Mouse (Mus musculus): Measurements from ENCODE around the gene Insl3. TPM values are rescaled to one million over a fixed set of nuclear protein-coding genes. Genes with fewer than 3 reads are reported as not detected.
"Not testable (repeated sequence)": the region's sequence is repeated elsewhere in the genome, so short reads cannot be mapped to it uniquely, and the experiment has no call there.

Insl3 gene
- total RNA-seq, 2 experiments from 2014 or later, result 0.49 to 2.7 TPM

GRCm38 (mm10) chr8:71709800-71710446 lies 20.9 kb downstream of the Insl3 start:
- no peak for DNase-seq

DNA sequence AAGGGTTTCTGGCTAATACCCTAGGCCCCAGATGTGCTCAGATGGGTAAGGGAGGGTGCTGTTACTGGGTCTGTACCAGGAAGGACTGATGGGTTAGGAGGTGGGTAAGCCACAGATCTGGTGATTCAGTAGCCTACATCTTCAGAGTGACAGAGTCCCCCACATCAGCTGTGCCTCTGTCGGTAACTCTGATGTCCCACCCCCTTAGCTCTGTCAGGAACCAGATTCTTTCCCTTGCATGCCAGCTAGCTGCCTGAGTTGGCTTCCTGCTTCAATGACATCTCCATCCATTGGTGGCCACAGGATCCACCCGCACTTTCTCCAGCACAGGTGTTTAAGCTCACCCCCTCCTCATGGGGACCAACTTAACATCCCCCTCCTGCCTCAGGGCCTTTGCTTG lies 22.6 kb downstream of the Insl3 start:
- no peak for DNase-seq

- no peak for DNase-seq
Measured at GRCm38 (mm10) chr8:71715531-71715930, 26.5 kb downstream of the Insl3 start.

DNA sequence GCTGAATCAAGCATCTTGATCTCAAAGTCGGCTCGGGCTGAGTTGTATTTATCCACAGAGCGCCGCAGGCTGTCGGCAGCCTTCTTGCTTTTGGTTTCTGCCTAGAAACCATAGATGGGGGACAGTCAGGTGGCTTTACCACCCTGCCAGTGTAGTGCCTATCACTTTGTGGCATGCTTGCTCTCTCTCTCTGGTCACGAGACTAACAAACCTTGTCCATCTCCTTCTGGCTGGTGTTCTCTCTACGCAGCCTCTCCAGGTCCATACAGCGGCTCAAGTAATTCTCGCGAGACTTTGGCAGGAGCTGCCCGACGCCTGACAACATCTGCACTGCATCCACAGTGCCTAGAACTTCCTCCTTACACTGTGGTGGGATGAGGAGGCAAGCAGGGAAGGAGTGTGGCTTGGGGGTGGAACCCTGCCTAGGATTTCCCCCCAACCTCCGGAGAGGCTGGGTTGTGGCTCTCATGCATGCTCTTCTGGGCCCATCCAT lies 27.6 kb downstream of the Insl3 start:
- DNase-seq, result no peak

DNA sequence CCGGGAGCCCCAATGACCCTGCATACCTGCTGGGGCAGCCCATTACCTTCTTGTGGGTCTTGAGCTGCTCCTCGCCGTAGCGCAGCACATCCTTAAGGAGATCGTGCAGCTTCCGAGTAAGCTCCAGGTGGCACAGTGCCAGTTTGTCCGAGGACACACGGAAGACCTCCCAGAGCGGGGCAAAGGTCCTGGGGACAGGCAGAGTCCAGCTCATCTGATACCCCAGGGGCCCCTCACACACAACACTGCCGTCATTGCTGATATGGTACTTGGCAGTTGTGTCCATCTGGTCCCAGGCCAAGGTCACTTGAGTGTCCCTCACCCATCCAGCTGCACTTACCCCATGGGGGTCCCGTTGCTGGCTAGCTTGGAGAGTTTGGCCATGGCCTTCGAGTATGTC lies 28.1 kb downstream of the Insl3 start:
- DNase-seq, result no peak

DNA sequence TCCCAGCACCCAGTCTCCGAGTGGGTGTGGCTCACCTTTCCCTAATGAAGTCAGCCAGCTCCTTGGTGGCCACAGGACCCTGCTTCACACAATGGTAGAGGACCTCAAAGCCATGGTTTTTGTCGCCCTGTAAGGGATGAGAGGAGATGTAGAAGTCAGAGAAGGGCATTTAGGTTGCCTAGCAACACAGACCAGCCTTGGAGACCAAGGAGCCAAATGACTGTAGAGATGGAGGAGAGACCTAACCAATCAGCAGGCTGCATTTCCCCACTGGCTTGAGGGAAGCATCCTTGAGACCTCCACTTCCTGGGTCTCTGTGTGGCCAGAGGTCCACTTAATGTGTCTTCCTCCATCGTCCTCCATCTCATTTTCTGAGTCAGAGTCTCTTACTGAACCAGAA lies 29.2 kb downstream of the Insl3 start:
- no peak for DNase-seq

DNA sequence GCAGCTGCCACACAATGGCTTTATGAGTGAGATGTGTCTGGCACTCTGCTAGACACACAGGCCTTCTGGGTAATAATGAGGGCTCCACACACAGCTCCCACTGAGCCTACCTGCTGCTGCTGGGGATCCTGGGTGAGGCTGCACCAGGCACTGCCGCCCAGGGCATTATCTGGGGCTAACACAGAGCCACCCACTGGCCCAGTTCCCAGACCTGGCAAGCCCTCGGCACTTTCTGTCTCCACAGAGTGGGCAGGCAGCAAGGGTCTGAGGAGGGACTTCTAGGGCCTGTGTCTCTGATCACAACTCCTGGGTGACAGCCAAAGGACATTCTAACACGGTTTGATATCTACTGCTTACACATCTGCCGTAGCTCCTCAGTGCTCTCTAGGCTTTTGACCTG lies 30.2 kb downstream of the Insl3 start:
- no peak for DNase-seq

DNA sequence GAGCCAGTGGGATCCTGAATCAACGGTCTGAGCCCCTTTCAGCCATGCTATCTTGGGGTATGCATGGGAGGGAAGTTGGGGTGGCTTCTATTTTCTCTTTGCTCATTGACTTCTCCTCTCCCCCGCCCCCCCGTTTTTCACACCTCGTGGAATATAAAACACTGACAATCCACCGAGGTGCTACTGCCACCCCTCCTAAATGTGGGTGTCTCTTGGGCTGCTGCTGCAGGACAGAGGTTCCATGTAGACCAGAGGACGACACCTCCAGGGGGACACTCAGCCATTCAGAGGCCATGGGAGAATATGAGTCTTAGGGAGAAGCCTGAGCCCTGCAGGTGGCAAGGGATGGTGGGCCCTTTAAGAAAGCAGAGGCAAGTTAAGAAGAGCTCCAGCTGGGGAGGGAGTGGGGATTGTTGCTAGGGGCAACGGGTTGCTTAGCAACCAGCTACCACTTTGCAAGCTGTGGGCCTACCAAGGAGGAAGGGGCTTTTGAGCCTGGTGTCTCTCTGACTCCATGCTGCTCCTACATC lies 31.0 kb downstream of the Insl3 start:
- DNase-seq, result no peak

DNA sequence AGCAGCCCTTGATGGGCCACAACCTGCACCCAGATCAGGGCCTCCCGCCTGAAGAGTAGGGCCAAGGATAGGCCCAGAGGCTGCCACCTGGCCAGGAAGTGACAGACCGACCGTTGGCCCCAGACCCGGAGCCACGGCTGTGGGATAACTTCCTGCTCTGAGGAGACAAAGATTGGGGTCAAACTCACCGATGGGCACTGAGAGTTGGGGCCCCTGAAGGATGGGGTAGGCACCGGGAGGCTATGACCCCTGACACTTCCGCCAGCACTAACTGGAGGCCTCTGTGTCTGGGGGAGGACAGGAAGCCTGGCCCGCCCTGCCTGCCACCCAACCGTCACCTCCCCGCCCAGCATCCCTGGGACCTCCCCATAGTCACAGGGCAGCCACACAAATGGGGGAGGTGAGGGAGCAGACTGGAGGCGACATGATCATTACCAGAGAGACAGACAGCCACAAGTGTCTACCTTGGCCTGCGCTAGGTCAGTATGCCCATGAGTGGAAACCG lies 34.1 kb downstream of the Insl3 start:
- peak; percentile 38 for DNase-seq

DNA sequence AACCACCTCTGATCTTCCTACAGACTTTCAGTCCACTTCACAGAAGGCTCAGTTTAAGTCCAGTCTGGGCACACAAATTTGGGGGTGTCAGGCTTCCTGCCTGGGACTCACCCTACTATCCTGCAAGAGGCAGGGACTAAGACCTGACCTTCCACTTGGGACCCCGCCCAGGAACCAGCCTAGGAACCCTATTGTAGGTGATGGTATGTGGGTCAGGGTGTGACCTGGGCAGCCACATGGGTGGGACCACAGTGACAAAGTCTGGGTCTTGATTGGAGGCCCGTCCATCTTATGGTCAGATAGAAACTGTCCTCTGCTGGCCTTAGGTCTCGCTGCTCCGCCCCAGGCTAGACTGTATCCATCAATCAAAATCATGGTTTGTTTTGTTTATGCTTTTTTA lies 35.4 kb downstream of the Insl3 start:
- DNase-seq, result no peak

- DNase-seq, result peak; percentile 57
Measured at GRCm38 (mm10) chr8:71725122-71725924, 36.3 kb downstream of the Insl3 start, which contains the start of gene Fcho1. Gene Fcho1, minus strand, starts transcription at chr8:71725716.

DNA sequence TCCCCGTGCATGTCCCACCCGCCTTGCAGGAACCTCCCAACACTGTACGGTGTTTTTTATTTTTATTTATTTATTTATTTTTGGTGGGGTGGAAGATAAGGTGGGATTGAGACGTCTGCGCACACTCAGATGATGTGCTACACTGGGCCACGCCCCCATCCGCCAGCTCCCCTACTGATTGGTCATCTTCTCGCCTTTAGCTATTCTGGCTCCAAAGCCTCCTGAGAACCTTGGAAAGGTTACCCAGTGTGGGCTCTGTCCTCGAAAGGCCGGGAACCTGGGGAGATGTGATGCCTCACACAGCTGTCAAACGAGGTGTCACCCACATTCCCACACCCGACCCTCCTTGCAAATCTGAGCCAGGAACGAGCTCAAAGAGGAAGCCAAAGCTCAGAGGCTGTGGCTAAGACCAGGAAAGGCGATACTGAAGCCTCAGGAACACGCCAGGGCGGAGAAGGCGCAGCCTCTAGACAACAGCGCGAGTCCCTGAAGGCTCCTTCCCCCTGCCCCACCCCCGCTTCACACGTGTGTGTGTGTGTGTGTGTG lies 39.3 kb downstream of the Insl3 start:
- no peak for DNase-seq

- no peak for DNase-seq
Measured at GRCm38 (mm10) chr8:71728826-71729620, 40.0 kb downstream of the Insl3 start.

GRCm38 (mm10) chr8:71731652-71732230 lies 42.7 kb downstream of the Insl3 start:
- DNase-seq, result no peak

DNA sequence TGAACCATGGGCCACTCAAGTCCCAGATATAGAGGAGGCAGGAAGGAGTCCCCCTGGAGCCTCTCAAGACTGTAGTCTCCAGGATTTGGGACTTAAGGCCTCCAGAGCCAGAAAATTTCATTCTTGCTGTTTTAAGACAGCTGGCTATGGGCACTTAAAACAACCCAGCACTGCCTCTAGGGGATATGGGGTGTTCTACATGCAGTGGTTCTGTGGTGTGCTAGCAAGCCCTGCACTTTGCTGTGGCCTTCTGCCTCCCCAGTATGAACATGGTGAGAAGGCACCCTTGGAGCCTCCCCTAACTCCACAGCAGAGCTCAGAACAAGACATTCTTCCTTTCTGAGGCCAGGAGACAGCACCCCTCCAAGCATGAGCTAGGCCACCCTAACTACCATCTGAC lies 49.3 kb downstream of the Insl3 start:
- not testable (repeated sequence) for DNase-seq

Other genes with a start within 250 kb of the Insl3 start
- gene Abhd8, start 225.6 kb upstream of the Insl3 start, total RNA-seq (2021), result 10 to 100 TPM; 27.6 to 28.9 TPM
- gene Mrpl34, start 224.3 kb upstream of the Insl3 start, total RNA-seq (2021), result 10 to 100 TPM; 62.6 to 75.2 TPM
- 10 to 100 TPM; 23.9 to 24.9 TPM for gene Dda1, start 220.0 kb upstream of the Insl3 start, total RNA-seq (2021)
- gene Ano8, start 203.3 kb upstream of the Insl3 start, total RNA-seq (2021), result 10 to 100 TPM; 17.1 to 18.4 TPM
- 10 to 100 TPM in 1 of 2 experiments, 1 to 10 TPM in 1; 9.6 to 11.5 TPM for gene Gtpbp3, start 201.1 kb upstream of the Insl3 start, total RNA-seq (2021)
- 10 to 100 TPM in 1 of 2 experiments, 1 to 10 TPM in 1; 8.4 to 22.5 TPM for gene Plvap, start 177.5 kb upstream of the Insl3 start, total RNA-seq (2021)
- gene Ccdc194, start 163.5 kb upstream of the Insl3 start, total RNA-seq (2021), result not detected
- gene Bst2, start 151.8 kb upstream of the Insl3 start, total RNA-seq (2021), result 1 to 10 TPM; 7.6 to 8.9 TPM
- 10 to 100 TPM; 23.0 to 23.6 TPM for gene Mvb12a, start 146.3 kb upstream of the Insl3 start, total RNA-seq (2021)
- gene Tmem221, start 130.3 kb upstream of the Insl3 start, total RNA-seq (2021), result not detected
- under 1 TPM in 1 of 2 experiments, not detected in 1; 0.24 TPM for gene Nxnl1, start 122.6 kb upstream of the Insl3 start, total RNA-seq (2021)
- gene Slc27a1, start 120.3 kb upstream of the Insl3 start, total RNA-seq (2021), result 10 to 100 TPM; 62.6 to 62.9 TPM
- 10 to 100 TPM; 26.3 to 26.9 TPM for gene Pgls, start 97.0 kb upstream of the Insl3 start, total RNA-seq (2021)
- under 1 TPM; 0.29 to 0.38 TPM for gene Fam129c, start 91.6 kb upstream of the Insl3 start, total RNA-seq (2021)
- gene Colgalt1, start 78.2 kb upstream of the Insl3 start, total RNA-seq (2021), result 10 to 100 TPM; 35.3 to 36.0 TPM
- under 1 TPM in 1 of 2 experiments, not detected in 1; 0.29 TPM for gene Unc13a, start 17.5 kb upstream of the Insl3 start, total RNA-seq (2021)
- gene Jak3, start 12.9 kb upstream of the Insl3 start, total RNA-seq (2021), result 1 to 10 TPM; 1.9 to 3.0 TPM
- 1 to 10 TPM; 1.5 to 3.8 TPM for gene B3gnt3, start 12.6 kb downstream of the Insl3 start, total RNA-seq (2021)
- gene Fcho1, start 36.5 kb downstream of the Insl3 start, total RNA-seq (2021), result not detected
- 1 to 10 TPM; 2.3 to 2.6 TPM for gene Zfp709, start 192.8 kb downstream of the Insl3 start, total RNA-seq (2021)
- 1 to 10 TPM; 2.5 to 2.6 TPM for gene Zfp882, start 219.4 kb downstream of the Insl3 start, total RNA-seq (2021)
- gene Zfp617, start 219.4 kb downstream of the Insl3 start, total RNA-seq (2021), result 10 to 100 TPM; 14.5 to 18.5 TPM